In the genomic region with DNA sequence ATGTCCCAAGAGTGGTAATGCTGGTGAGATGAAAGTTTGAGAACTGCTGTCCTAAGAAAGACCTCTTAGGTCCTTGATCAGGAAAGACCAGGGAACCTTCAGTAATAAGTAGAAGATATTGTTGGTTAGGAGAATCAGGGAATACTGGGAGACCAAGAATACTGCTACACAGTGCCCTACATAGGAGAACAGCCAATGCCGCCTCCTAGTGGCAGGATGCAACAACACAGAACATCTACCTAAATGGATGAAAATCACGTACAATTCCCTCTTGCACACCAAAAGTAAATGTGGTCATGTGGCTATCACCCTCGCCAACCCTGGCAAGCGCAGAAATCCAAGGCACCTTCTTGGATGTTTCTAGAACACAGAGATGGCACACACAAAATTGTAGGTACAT, we compare ENCODE assay signal across 9 mouse cellular contexts. TPM values are rescaled to one million over a fixed set of nuclear protein-coding genes. Genes with fewer than 3 reads are reported as not detected.
DNase-seq lines count a peak whose midpoint lies in the region; ATAC-seq and TF ChIP-seq lines count a peak whose summit lies in the region.
"Had no signal": no experiment of that assay in that cellular context is flagged by ENCODE, and none has a peak within 500 bp of the region (broad histone marks: within the 10 kb centered on the region; RNA-seq: fewer than 3 reads in every experiment).

No protein-coding gene starts in this region.

- no peak overlapping the region for H3K4me3 ChIP-seq in heart, embryonic 10.5 days
- H3K4me3 ChIP-seq in ES-E14 (ENCODE audit: insufficient read depth in 1 of 2, low read depth in 1 of 2, low read length in 2 of 2, poor library complexity in 1 of 2, severe bottlenecking in 1 of 2) = no peak overlapping the region
- no peak overlapping the region for H3K4me3 ChIP-seq in hindbrain, embryonic 11.5 days (ENCODE audit: low read depth, low read length)
- H3K4me3 ChIP-seq: liver, embryonic 15.5 days had no signal

- no peak overlapping the region for H3K4me2 ChIP-seq in hindbrain, embryonic 11.5 days (replicated peaks; ENCODE audit: low read depth, low read length)
- H3K4me2 ChIP-seq: liver, embryonic 15.5 days had no signal

- peak; percentile 80 for DNase-seq in heart, embryonic 10.5 days (ENCODE audit: low spot score)
- no peak for DNase-seq in heart, adult 11 months
- peak; percentile 47 for DNase-seq in ES-E14 (ENCODE audit: low read depth, low spot score)
- DNase-seq in hindbrain, embryonic 11.5 days (ENCODE audit: low spot score) = peak; percentile 79
- peak; percentile 44 to 65 for DNase-seq in layer of hippocampus, postnatal 10 days (ENCODE audit: low spot score in 2 of 2)
- peak; percentile 33 for DNase-seq in yolk sac, embryonic 10.5 days (ENCODE audit: low spot score)

- no peaks in the 10 kb centered on the region for H3K27me3 ChIP-seq in heart, embryonic 10.5 days (ENCODE audit: insufficient read depth, poor library complexity, severe bottlenecking)
- no peaks in the 10 kb centered on the region for H3K27me3 ChIP-seq in hindbrain, embryonic 11.5 days (ENCODE audit: control insufficient read depth, insufficient read depth, low read length)
- H3K27me3 ChIP-seq: liver, embryonic 15.5 days had no signal

- 33% methylated on average over 4 of the region's 4 CpGs for WGBS in heart, embryonic 10.5 days
- WGBS in hindbrain, embryonic 11.5 days = 16% methylated on average over 4 of the region's 4 CpGs

- no peak overlapping the region for H3K27ac ChIP-seq in heart, embryonic 10.5 days
- no peak overlapping the region for H3K27ac ChIP-seq in ES-E14 (ENCODE audit: insufficient read depth, low read depth, low read length, poor library complexity, severe bottlenecking)
- no peak overlapping the region for H3K27ac ChIP-seq in hindbrain, embryonic 11.5 days (ENCODE audit: low read depth, low read length)
- H3K27ac ChIP-seq: liver, embryonic 15.5 days had no signal

- H3K4me1 ChIP-seq in heart, embryonic 10.5 days = no peaks in the 10 kb centered on the region
- H3K4me1 ChIP-seq in ES-E14 (ENCODE audit: control insufficient read depth in 2 of 2, insufficient read depth in 2 of 2, low read length in 2 of 2, poor library complexity in 1 of 2) = no peaks in the 10 kb centered on the region
- H3K4me1 ChIP-seq in hindbrain, embryonic 11.5 days (replicated peaks; ENCODE audit: control insufficient read depth, insufficient read depth, low read length) = no peaks in the 10 kb centered on the region
- H3K4me1 ChIP-seq: liver, embryonic 15.5 days had no signal

- in situ Hi-C loops in ES-E14 (cut with MboI; ENCODE audit: low sequenced_read_pairs in 2 of 2, unreplicated experiment in 2 of 2) = no loop called here

- H3K36me3 ChIP-seq in heart, embryonic 10.5 days = peaks cover 5% of the 10 kb centered on the region; the same call in 1 of the 2 replicates
- H3K36me3 ChIP-seq in ES-E14 (ENCODE audit: control insufficient read depth, insufficient read depth, low read length, poor library complexity, severe bottlenecking) = peaks cover 1% of the 10 kb centered on the region
- H3K36me3 ChIP-seq in hindbrain, embryonic 11.5 days (ENCODE audit: control insufficient read depth, insufficient read depth, low read length) = no peaks in the 10 kb centered on the region

- no peak overlapping the region for H3K9ac ChIP-seq in ES-E14 (ENCODE audit: insufficient read depth, low read depth, low read length, poor library complexity, severe bottlenecking)
- H3K9ac ChIP-seq in hindbrain, embryonic 11.5 days (ENCODE audit: low read depth, low read length) = no peak overlapping the region
- H3K9ac ChIP-seq: liver, embryonic 15.5 days had no signal

- H3K9me3 ChIP-seq in heart, embryonic 10.5 days = no peaks in the 10 kb centered on the region
- no peaks in the 10 kb centered on the region for H3K9me3 ChIP-seq in ES-E14 (ENCODE audit: control insufficient read depth, insufficient read depth, low read depth, low read length)
- no peaks in the 10 kb centered on the region for H3K9me3 ChIP-seq in hindbrain, embryonic 11.5 days (ENCODE audit: control insufficient read depth, low read length)
- H3K9me3 ChIP-seq: liver, embryonic 15.5 days had no signal

- peak; percentile 63 for ATAC-seq in common myeloid progenitor, adult 5-6 weeks (replicated peaks; ENCODE audit: low read depth, poor library complexity, severe bottlenecking)
- ATAC-seq in hindbrain, embryonic 11.5 days (ENCODE audit: low FRiP score) = no peak
- ATAC-seq in megakaryocyte, adult 5-6 weeks (ENCODE audit: poor library complexity, severe bottlenecking) = 0 out of 2 replicates have a peak, but pooled peaks have one; percentile 40

TF ChIP-seq in ES-E14, 5 proteins besides CTCF, POLR2A, EP300 and RAD21:
- TF ChIP-seq ZNF384 (IDR thresholded peaks at IDR 0.05; ENCODE audit: low read depth, low read length) = no peak
- no peak for TF ChIP-seq CHD2 (IDR thresholded peaks at IDR 0.05; ENCODE audit: low read depth, low read length)
- no peak for TF ChIP-seq MAFK (IDR thresholded peaks at IDR 0.05; ENCODE audit: insufficient read depth, low read depth, low read length)
- no peak for TF ChIP-seq HCFC1 (IDR thresholded peaks at IDR 0.05; ENCODE audit: borderline replicate concordance, insufficient read depth, low read length)
- TF ChIP-seq ZC3H11A (IDR thresholded peaks at IDR 0.05; ENCODE audit: borderline replicate concordance, low read depth, low read length) = no peak

RNA-seq across cellular contexts. Expression of gene Zc3hav1l, which starts 27.5 kb away (rescaled TPM):
- polyA plus RNA-seq in heart, embryonic 10.5 days (2016; fragmentation: Nextera tagmentation; extraction: Ambion mirVana) = 11.9 and 13.4 TPM in 2 replicates
- total RNA-seq in ES-E14 (2012; rRNA removed) = 2.6 and 3.8 TPM in 2 replicates
- 5.6 and 7.0 TPM in 2 replicates for total RNA-seq in common myeloid progenitor, adult 5-6 weeks (2017)
- polyA plus RNA-seq in hindbrain, embryonic 11.5 days (2014; fragmentation: Nextera tagmentation; extraction: Ambion mirVana) = 13.9 and 14.9 TPM in 2 replicates
- 1 to 10 TPM; 3.6 to 4.1 TPM for total RNA-seq in layer of hippocampus, postnatal 10 days (2021)
- 2.5 and 2.6 TPM in 2 replicates for total RNA-seq in megakaryocyte, adult 5-6 weeks (2015)
- 1.1 and 1.8 TPM in 2 replicates for total RNA-seq in megakaryocyte, adult 5-6 weeks (2017)

RNA-seq across cellular contexts. Expression of gene Zc3hav1, which starts 27.8 kb away (rescaled TPM):
- 8.0 and 9.7 TPM in 2 replicates for polyA plus RNA-seq in heart, embryonic 10.5 days (2016; fragmentation: Nextera tagmentation; extraction: Ambion mirVana)
- total RNA-seq in ES-E14 (2012; rRNA removed) = 12.2 and 20.6 TPM in 2 replicates
- total RNA-seq in common myeloid progenitor, adult 5-6 weeks (2017) = 56.1 and 59.7 TPM in 2 replicates
- 1.7 and 1.9 TPM in 2 replicates for polyA plus RNA-seq in hindbrain, embryonic 11.5 days (2014; fragmentation: Nextera tagmentation; extraction: Ambion mirVana)
- total RNA-seq in layer of hippocampus, postnatal 10 days (2021) = 1 to 10 TPM; 3.0 to 3.1 TPM
- 79.7 and 91.7 TPM in 2 replicates for total RNA-seq in megakaryocyte, adult 5-6 weeks (2015)
- total RNA-seq in megakaryocyte, adult 5-6 weeks (2017) = 74.0 and 79.3 TPM in 2 replicates

RNA-seq across cellular contexts. Expression of gene Ttc26, which starts 54.7 kb away (rescaled TPM):
- polyA plus RNA-seq in heart, embryonic 10.5 days (2016; fragmentation: Nextera tagmentation; extraction: Ambion mirVana) = 4.2 and 6.8 TPM in 2 replicates
- total RNA-seq in ES-E14 (2012; rRNA removed) = 3.5 and 4.2 TPM in 2 replicates
- total RNA-seq in common myeloid progenitor, adult 5-6 weeks (2017) = 2.1 and 3.2 TPM in 2 replicates
- polyA plus RNA-seq in hindbrain, embryonic 11.5 days (2014; fragmentation: Nextera tagmentation; extraction: Ambion mirVana) = 14.3 and 14.8 TPM in 2 replicates
- total RNA-seq in layer of hippocampus, postnatal 10 days (2021) = 10 to 100 TPM in 1 of 2 experiments, 1 to 10 TPM in 1; 9.8 to 10.1 TPM
- 0.11 TPM in 1 of 2 replicates, not detected in the other for total RNA-seq in megakaryocyte, adult 5-6 weeks (2015)
- total RNA-seq in megakaryocyte, adult 5-6 weeks (2017) = 0.04 and 0.08 TPM in 2 replicates
